Mouse (Mus musculus) lung, embryonic 14.5 days (tissue): ENCODE measurements around the gene Itgb3. TPM values are rescaled to one million over a fixed set of nuclear protein-coding genes. Genes with fewer than 3 reads are reported as not detected.

ENCODE experiments used
- ATAC-seq: fragments of 200-750 bp; cut with Nextera tagmentation; 2 replicates; pipeline ENCODE4 v1.8.0; 2017; ENCODE audit warnings: mild to moderate bottlenecking, moderate TSS enrichment, moderate library complexity; ENCODE audit not compliant: insufficient read depth
- DNase-seq: peaks from one replicate; pipeline ENCODE4 v3.0.0-alpha.2; 2015
- H3K27ac ChIP-seq: fragments of 300-500 bp; sonication (generic); 2 replicates; pipeline ENCODE4 v1.5.1; 2014; ENCODE audit warnings: low read depth, mild to moderate bottlenecking, moderate library complexity
- H3K27me3 ChIP-seq: fragments of 300-500 bp; sonication (generic); 2 replicates; pipeline ENCODE4 v1.6.1; 2014; ENCODE audit warnings: low read length, control low read depth; ENCODE audit not compliant: insufficient read depth
- H3K36me3 ChIP-seq: fragments of 300-500 bp; sonication (generic); 2 replicates; pipeline ENCODE4 v1.6.1; 2014; ENCODE audit warnings: control low read depth; ENCODE audit not compliant: insufficient read depth
- H3K4me1 ChIP-seq: fragments of 300-500 bp; sonication (generic); 2 replicates; pipeline ENCODE4 v1.6.1; 2014; ENCODE audit warnings: antibody characterized with exemption, control low read depth; ENCODE audit not compliant: insufficient read depth
- H3K4me2 ChIP-seq: fragments of 300-500 bp; sonication (generic); 2 replicates; pipeline ENCODE4 v1.6.1; 2014; ENCODE audit warnings: mild to moderate bottlenecking
- H3K4me3 ChIP-seq: fragments of 300-500 bp; sonication (generic); 2 replicates; pipeline ENCODE4 v1.5.1; 2014; ENCODE audit warnings: low read depth, low read length
- H3K9ac ChIP-seq: fragments of 300-500 bp; sonication (generic); 2 replicates; pipeline ENCODE4 v1.6.1; 2014
- H3K9me3 ChIP-seq: fragments of 300-500 bp; sonication (generic); 2 replicates; pipeline ENCODE4 v1.6.1; 2016; ENCODE audit warnings: low read depth, low read length, control low read depth
- CTCF ChIP-seq: IDR thresholded peaks from 2 replicates; pipeline ENCODE4 v1.5.1; 2016; ENCODE audit warnings: antibody characterized with exemption, low read depth
- WGBS: fragments of 180-500 bp; shearing (Covaris S2); extraction: QIAGEN DNeasy Blood & Tissue Kit; methylation state at CpG from one replicate; pipeline ENCODE4 v1.1.7; 2014; 5-methylcytosine and 5-hydroxymethylcytosine counted together
- polyA plus RNA-seq: library from polyadenylated mRNA; unstranded; fragments of >200 nt; fragmentation: Nextera tagmentation; extraction: Ambion mirVana; gene quantifications from 2 replicates; pipeline ENCODE4 v1.2.1, GENCODE M21; 2014

Gene Itgb3
- polyA plus RNA-seq, 1 experiment from 2014 or later, result 2.1 TPM

DNA sequence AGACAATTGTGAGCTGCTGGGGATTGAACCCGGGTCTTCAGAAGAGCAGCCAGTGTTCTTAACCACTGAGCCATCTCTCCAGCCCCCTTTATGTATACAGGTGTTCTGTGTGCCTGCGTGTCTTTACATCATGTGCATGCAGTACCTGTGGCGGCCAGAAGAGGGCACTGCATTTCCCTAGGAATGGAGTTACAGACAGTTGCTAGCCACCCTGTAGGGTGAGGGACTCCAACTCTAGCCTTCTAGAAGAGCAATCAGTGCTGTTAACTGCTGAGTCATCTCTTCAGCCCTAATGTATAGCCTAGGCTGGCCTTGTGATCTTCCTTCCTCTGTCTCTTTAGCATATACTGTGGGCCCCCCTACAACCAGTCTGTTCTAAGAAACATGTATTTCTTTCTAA is 40.8 kb downstream of the Itgb3 start:
- DNase-seq, result peak; percentile 39
- Histone ChIP-seq H3K4me1 (no peaks in the 10 kb centered on the region), H3K36me3 (no peaks in the 10 kb centered on the region), H3K4me2 (no peak overlapping the region), H3K27me3 (no peaks in the 10 kb centered on the region), H3K4me3 (no peak overlapping the region), H3K27ac (no peak overlapping the region), H3K9ac (no peak overlapping the region), H3K9me3 (no peaks in the 10 kb centered on the region)
- ATAC-seq, result peak; percentile 21; the same call in 1 of the 2 replicates
- peak; percentile 76 for TF ChIP-seq CTCF
- 51% methylated on average over 3 of the region's 3 CpGs for WGBS

DNA sequence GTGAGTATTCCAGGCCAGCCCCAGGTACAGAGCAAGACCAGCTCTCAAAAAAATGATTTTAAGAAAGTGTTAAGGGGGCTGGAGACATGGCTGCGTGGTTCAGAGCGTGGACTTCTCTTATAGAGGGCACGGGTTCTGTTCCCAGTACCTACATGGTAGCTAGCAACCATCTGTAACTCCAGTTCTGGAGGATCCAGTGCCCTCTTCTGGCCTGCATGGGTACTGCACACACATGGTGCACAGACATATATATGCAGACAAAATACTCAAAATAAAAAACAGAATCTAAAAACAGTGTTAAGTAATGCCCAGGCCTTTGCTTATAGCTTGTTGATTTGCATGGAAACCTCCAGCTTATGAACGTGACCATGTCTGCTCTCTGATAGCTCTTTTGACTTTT is 52.8 kb downstream of the Itgb3 start:
- Histone ChIP-seq H3K4me2 (no peak overlapping the region), H3K9me3 (no peaks in the 10 kb centered on the region), H3K27me3 (no peaks in the 10 kb centered on the region), H3K4me1 (no peaks in the 10 kb centered on the region), H3K27ac (no peak overlapping the region), H3K4me3 (no peak overlapping the region), H3K36me3 (no peaks in the 10 kb centered on the region), H3K9ac (no peak overlapping the region)
- ATAC-seq, result no peak
- TF ChIP-seq CTCF, result no peak
- 91% methylated on average over 4 of the region's 4 CpGs for WGBS
- DNase-seq, result no peak

DNA sequence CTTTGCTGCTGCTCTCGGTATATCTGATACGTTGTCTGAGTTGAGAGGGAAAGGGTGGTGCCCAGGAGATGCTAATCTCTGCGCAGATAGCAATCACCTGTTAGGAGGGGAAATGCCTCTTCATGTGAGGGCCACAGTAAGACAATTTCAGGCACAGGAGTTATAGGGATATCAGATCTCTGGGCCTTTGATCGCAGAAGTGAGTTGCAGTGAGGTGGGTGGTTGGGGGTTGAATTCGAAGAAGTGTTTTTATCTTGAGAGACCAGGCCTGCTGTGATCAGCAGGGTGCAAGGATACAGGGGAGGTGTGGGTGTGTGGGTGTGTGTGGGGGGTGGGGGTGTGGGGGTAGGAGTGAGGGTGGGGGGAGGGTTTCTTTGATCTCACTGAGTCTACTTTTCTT is 53.3 kb downstream of the Itgb3 start:
- no peaks in the 10 kb centered on the region for H3K4me1 ChIP-seq
- no peaks in the 10 kb centered on the region for H3K27me3 ChIP-seq
- H3K9ac ChIP-seq, result no peak overlapping the region
- H3K36me3 ChIP-seq, result no peaks in the 10 kb centered on the region
- 78% methylated on average over 5 of the region's 5 CpGs for WGBS
- DNase-seq, result no peak
- no peak overlapping the region for H3K4me3 ChIP-seq
- ATAC-seq, result no peak
- H3K9me3 ChIP-seq, result no peaks in the 10 kb centered on the region
- no peak overlapping the region for H3K4me2 ChIP-seq
- no peak overlapping the region for H3K27ac ChIP-seq
- no peak for TF ChIP-seq CTCF

DNA sequence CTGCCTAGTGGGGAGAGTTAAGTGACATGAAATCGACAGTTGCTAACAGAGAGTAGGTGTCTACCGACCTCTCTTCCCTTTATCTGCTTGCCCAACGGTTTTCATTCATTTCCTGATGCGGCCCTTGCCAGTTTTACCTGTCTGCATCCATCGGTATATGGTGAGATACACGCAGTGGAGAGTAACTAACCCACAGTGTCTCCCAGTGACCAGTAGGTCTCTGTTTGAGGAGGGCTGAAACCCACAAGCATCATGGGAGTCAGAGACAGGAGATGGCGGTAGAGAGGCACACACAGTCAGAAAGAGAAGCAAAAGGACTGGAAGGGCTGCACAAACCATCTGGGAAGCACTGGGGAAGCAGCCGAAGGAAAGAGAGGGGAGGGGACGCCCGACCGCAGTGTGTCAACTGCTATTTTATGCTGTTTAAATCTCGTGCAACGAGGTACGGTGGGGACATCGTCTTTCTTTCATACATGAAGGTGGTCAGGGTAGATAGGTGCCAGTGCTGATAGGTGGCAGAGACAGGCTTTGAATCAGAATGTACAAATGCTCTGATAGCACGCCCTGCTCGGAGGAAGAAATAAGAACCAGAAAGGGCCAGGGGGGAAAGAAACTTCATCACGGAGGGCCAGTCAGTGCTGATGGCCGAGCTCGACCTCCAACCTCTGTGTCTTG is 53.9 kb downstream of the Itgb3 start:
- no peaks in the 10 kb centered on the region for H3K36me3 ChIP-seq
- peak; percentile 42 for TF ChIP-seq CTCF
- H3K4me2 ChIP-seq, result no peak overlapping the region
- DNase-seq, result no peak
- no peak for ATAC-seq
- H3K4me3 ChIP-seq, result no peak overlapping the region
- H3K27me3 ChIP-seq, result no peaks in the 10 kb centered on the region
- H3K27ac ChIP-seq, result no peak overlapping the region
- no peaks in the 10 kb centered on the region for H3K9me3 ChIP-seq
- no peaks in the 10 kb centered on the region for H3K4me1 ChIP-seq
- H3K9ac ChIP-seq, result no peak overlapping the region
- WGBS, result 71% methylated on average over 20 of the region's 20 CpGs

DNA sequence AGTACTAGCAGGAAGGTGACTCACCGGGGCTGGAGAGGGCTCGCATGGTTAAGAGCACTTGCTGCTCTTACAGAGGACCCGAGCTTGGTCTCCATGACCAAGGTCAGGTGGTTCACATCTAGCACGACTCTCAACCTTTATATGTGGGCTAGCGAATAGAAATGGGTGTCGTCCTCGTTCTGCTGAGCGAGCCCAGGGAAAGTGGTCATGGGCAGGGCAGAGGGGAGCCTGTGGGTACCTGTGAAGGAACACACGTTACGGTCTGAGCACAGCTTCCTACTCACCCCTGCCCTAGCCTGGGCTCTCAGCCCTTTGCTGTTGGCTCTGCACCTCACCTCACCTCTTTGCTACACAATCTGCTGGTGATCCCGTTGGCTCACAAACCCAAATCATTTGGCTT is 54.8 kb downstream of the Itgb3 start:
- ATAC-seq, result no peak
- H3K9ac ChIP-seq, result no peak overlapping the region
- H3K27me3 ChIP-seq, result no peaks in the 10 kb centered on the region
- no peaks in the 10 kb centered on the region for H3K36me3 ChIP-seq
- H3K4me1 ChIP-seq, result no peaks in the 10 kb centered on the region
- H3K27ac ChIP-seq, result no peak overlapping the region
- H3K4me2 ChIP-seq, result no peak overlapping the region
- H3K4me3 ChIP-seq, result no peak overlapping the region
- H3K9me3 ChIP-seq, result no peaks in the 10 kb centered on the region
- TF ChIP-seq CTCF, result no peak
- WGBS, result 77% methylated on average over 11 of the region's 11 CpGs
- DNase-seq, result no peak

DNA sequence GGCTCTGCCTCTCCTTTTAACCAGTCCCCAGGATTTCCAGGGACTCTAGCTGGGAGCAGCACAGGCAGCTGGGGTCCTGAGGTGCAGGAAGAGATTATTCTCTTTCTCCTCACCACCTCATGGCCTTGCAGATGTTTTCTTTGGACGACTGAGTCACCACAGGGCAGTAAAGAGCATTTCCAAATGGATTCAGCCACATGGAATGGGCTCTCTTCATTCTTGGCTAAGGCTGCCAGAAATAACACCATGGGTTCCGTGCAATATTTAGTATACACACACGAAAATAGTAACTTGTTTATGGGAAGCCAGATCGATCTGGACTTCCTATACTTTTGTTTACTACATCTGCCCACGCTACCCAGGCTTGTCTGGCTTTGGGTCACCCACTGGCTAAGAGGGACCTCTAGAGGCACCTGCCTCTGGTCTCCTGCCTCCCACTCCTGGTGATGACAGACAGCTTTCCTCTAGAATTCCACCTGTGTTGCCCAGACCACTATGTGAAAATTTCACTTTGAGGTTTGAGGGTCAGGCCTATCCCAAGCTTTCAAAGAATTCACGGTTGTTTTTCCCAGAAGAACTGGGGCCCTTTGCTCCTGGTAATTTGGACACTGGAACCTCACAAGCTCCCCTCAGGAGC is 55.6 kb downstream of the Itgb3 start:
- no peak overlapping the region for H3K27ac ChIP-seq
- no peaks in the 10 kb centered on the region for H3K9me3 ChIP-seq
- ATAC-seq, result no peak
- H3K36me3 ChIP-seq, result no peaks in the 10 kb centered on the region
- no peak for DNase-seq
- 46% methylated on average over 6 of the region's 6 CpGs for WGBS
- TF ChIP-seq CTCF, result no peak
- H3K4me2 ChIP-seq, result no peak overlapping the region
- no peak overlapping the region for H3K9ac ChIP-seq
- H3K4me1 ChIP-seq, result no peaks in the 10 kb centered on the region
- no peak overlapping the region for H3K4me3 ChIP-seq
- H3K27me3 ChIP-seq, result no peaks in the 10 kb centered on the region

DNA sequence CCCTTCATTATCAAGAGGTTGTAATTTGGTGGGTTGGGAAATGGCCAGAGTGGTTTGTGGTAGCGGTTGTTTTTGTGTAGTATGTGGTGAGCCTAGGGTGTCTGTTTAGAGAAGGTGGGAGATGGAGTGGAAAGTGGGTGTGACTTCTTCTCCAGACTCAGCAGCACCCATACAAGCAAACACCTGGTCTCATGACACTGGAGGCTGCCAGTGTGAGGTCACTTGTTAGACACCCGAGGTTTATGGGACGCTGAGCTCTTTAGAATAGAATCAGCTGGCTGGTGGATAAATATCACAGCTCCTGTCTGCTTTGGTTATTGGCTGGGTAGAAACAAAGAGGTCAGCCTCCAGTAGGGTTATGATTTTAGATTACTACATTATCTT is 56.1 kb downstream of the Itgb3 start:
- no peak for ATAC-seq
- no peak overlapping the region for H3K27ac ChIP-seq
- H3K9ac ChIP-seq, result no peak overlapping the region
- TF ChIP-seq CTCF, result no peak
- H3K4me1 ChIP-seq, result no peaks in the 10 kb centered on the region
- H3K4me3 ChIP-seq, result no peak overlapping the region
- 55% methylated on average over 3 of the region's 3 CpGs for WGBS
- H3K4me2 ChIP-seq, result no peak overlapping the region
- no peaks in the 10 kb centered on the region for H3K27me3 ChIP-seq
- no peaks in the 10 kb centered on the region for H3K9me3 ChIP-seq
- DNase-seq, result no peak
- no peaks in the 10 kb centered on the region for H3K36me3 ChIP-seq
